Mouse (Mus musculus): ENCODE data around the gene Cenpc1.

DNA sequence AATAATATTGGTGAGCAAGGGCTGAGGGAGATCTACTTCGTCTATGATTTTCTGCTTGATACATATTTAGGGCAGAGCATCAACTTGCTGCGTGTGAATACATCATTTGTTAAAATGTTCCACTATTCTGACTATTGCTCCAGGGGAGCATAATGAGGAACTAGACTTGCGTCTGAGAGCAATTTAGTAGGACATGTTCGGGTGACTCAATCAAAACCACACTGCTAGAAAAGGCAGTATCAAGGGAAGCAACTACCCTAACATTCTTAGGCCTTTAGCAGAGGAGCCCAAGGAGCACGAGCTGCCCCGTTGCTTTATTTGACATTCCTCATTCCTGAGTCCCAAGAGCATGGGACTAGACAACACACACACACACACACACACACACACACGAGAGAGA lies 19.6 kb upstream of the Cenpc1 start:
- TF ChIP-seq BHLHE40 (IDR thresholded peaks at IDR 0.05; ENCODE audit: low read depth, low read length): no peak
- TF ChIP-seq CHD2 (IDR thresholded peaks at IDR 0.05; ENCODE audit: low read length): no peak
- no peak for TF ChIP-seq CTCF (conservative IDR thresholded peaks at IDR 0.05 in 1 of 2, IDR thresholded peaks at IDR 0.05 in 1 of 2; ENCODE audit: low read depth in 2 of 2, low read length in 2 of 2)
- TF ChIP-seq ETS1 (conservative IDR thresholded peaks at IDR 0.05; ENCODE audit: low read depth, low read length): no peak
- no peak for TF ChIP-seq MAX (IDR thresholded peaks at IDR 0.05; ENCODE audit: low read length)
- TF ChIP-seq RAD21 (IDR thresholded peaks at IDR 0.05; ENCODE audit: low read depth, low read length): no peak
- no peak for TF ChIP-seq POLR2A (IDR thresholded peaks at IDR 0.05; ENCODE audit: low read depth, low read length)
- TF ChIP-seq ZC3H11A (IDR thresholded peaks at IDR 0.05; ENCODE audit: low read depth, low read length): no peak

All from CH12.LX (cell line).